Mouse (Mus musculus): ENCODE measurements at regions not wholly inside any gene's neighbourhood (a gene's known extent, or its start where the extent isn't known, plus 50 kb on each side); places are given as distances from the start of the nearest gene placed in this dataset.

- no peak for TF ChIP-seq CTCF (IDR thresholded peaks at IDR 0.05; ENCODE audit: extremely low read depth, insufficient read depth, insufficient read length, insufficient replicate concordance)
- TF ChIP-seq POLR2A (IDR thresholded peaks at IDR 0.05; ENCODE audit: low read depth, low read length), result no peak
Measured at GRCm38 (mm10) chr8:128235527-128235926, 122.9 kb upstream of the Nrp1 start.
